Mouse (Mus musculus) small intestine, adult 2 months (tissue): ENCODE measurements at regions not wholly inside any gene's neighbourhood (a gene's known extent, or its start where the extent isn't known, plus 50 kb on each side); places are given as distances from the start of the nearest gene placed in this dataset.

Experiments used
- H3K27ac ChIP-seq: fragments of 200-500 bp; 2 replicates; pipeline ENCODE4 v1.5.1; 2012; ENCODE audit warnings: low read depth, low read length, control low read depth, inconsistent platforms; ENCODE audit not compliant: insufficient read depth
- H3K27me3 ChIP-seq: fragments of 200-500 bp; 2 replicates; pipeline ENCODE4 v1.6.1; 2012; ENCODE audit warnings: mild to moderate bottlenecking, moderate library complexity, low read length, inconsistent platforms; ENCODE audit not compliant: control insufficient read depth, insufficient read depth
- H3K36me3 ChIP-seq: fragments of 200-500 bp; 2 replicates; pipeline ENCODE4 v1.6.1; 2012; ENCODE audit warnings: mild to moderate bottlenecking, low read length, control low read depth, inconsistent platforms; ENCODE audit not compliant: control insufficient read depth, insufficient read depth
- H3K4me1 ChIP-seq: fragments of 200-500 bp; 2 replicates; pipeline ENCODE4 v1.6.1; 2012; ENCODE audit warnings: low read length, inconsistent platforms, mixed read lengths; ENCODE audit not compliant: control insufficient read depth, insufficient read depth, insufficient read length
- H3K4me3 ChIP-seq: fragments of 200-500 bp; 2 replicates; pipeline ENCODE4 v1.5.1; 2012; ENCODE audit warnings: low read depth, mild to moderate bottlenecking, control low read depth, inconsistent platforms, low read length, moderate library complexity
- CTCF ChIP-seq: fragments of 200-500 bp; IDR thresholded peaks from 2 replicates; pipeline ENCODE4 v1.5.1; 2012; ENCODE audit warnings: low read depth, mild to moderate bottlenecking, control low read depth, inconsistent platforms, low read length, moderate library complexity, mixed read lengths; ENCODE audit not compliant: insufficient replicate concordance, insufficient read length; ENCODE audit errors: extremely low read depth
- POLR2A ChIP-seq: fragments of 200-500 bp; IDR thresholded peaks from 2 replicates; pipeline ENCODE4 v1.6.1; 2012; ENCODE audit warnings: low read depth, mild to moderate bottlenecking, control low read depth, inconsistent platforms, low read length, moderate library complexity
- WGBS: fragments of 180-500 bp; shearing (Covaris S2); methylation state at CpG from one replicate; pipeline ENCODE4 v1.1.7; 2018; 5-methylcytosine and 5-hydroxymethylcytosine counted together

GRCm38 (mm10) chr10:37473086-37473485 is 334.4 kb upstream of the Marcks start:
- H3K27ac ChIP-seq = no peak overlapping the region
- WGBS = 91% methylated on average over 5 of the region's 5 CpGs
- no peaks in the 10 kb centered on the region for H3K36me3 ChIP-seq
- no peaks in the 10 kb centered on the region for H3K4me1 ChIP-seq
- TF ChIP-seq POLR2A = no peak
- TF ChIP-seq CTCF = no peak
- H3K4me3 ChIP-seq = no peak overlapping the region
- no peaks in the 10 kb centered on the region for H3K27me3 ChIP-seq

- Histone ChIP-seq H3K27ac (no peak overlapping the region), H3K27me3 (no peaks in the 10 kb centered on the region), H3K36me3 (no peaks in the 10 kb centered on the region), H3K4me3 (no peak overlapping the region), H3K4me1 (no peaks in the 10 kb centered on the region)
- TF ChIP-seq POLR2A (no peak), CTCF (no peak)
- WGBS = 89% methylated on average over 2 of the region's 2 CpGs
Measured at GRCm38 (mm10) chr10:37457384-37457783, 318.7 kb upstream of the Marcks start.

GRCm38 (mm10) chr10:37449894-37450293 is 311.2 kb upstream of the Marcks start:
- H3K36me3 ChIP-seq = no peaks in the 10 kb centered on the region
- H3K27ac ChIP-seq = no peak overlapping the region
- TF ChIP-seq CTCF (no peak), POLR2A (no peak)

GRCm38 (mm10) chr10:37447333-37448204 is 308.8 kb upstream of the Marcks start:
- Histone ChIP-seq H3K36me3 (no peaks in the 10 kb centered on the region), H3K4me3 (no peak overlapping the region), H3K27ac (no peak overlapping the region), H3K27me3 (no peaks in the 10 kb centered on the region), H3K4me1 (no peaks in the 10 kb centered on the region)
- 89% methylated on average over 4 of the region's 4 CpGs for WGBS
- TF ChIP-seq CTCF = no peak
- TF ChIP-seq POLR2A = no peak

More at GRCm38 (mm10) chr10:37449894-37450293, 311.2 kb upstream of the Marcks start:
- H3K4me3 ChIP-seq = no peak overlapping the region
- H3K4me1 ChIP-seq = no peaks in the 10 kb centered on the region
- WGBS = 41% methylated on average over 2 of the region's 2 CpGs
- no peaks in the 10 kb centered on the region for H3K27me3 ChIP-seq

- WGBS = 91% methylated on average over 4 of the region's 4 CpGs
- Histone ChIP-seq H3K27ac (no peak overlapping the region), H3K4me3 (no peak overlapping the region), H3K36me3 (no peaks in the 10 kb centered on the region), H3K27me3 (no peaks in the 10 kb centered on the region), H3K4me1 (no peaks in the 10 kb centered on the region)
- TF ChIP-seq CTCF = no peak
- TF ChIP-seq POLR2A = no peak
Measured at GRCm38 (mm10) chr10:37439863-37440613, 301.3 kb upstream of the Marcks start.

- H3K36me3 ChIP-seq = no peaks in the 10 kb centered on the region
- 80% methylated on average over 3 of the region's 3 CpGs for WGBS
- TF ChIP-seq POLR2A = no peak
- no peak for TF ChIP-seq CTCF
- H3K27me3 ChIP-seq = no peaks in the 10 kb centered on the region
- no peak overlapping the region for H3K27ac ChIP-seq
- H3K4me3 ChIP-seq = no peak overlapping the region
- H3K4me1 ChIP-seq = no peaks in the 10 kb centered on the region
Measured at GRCm38 (mm10) chr10:37438312-37438711, 299.6 kb upstream of the Marcks start.

GRCm38 (mm10) chr10:37436849-37437248 is 298.1 kb upstream of the Marcks start:
- Histone ChIP-seq H3K36me3 (no peaks in the 10 kb centered on the region), H3K27ac (no peak overlapping the region), H3K27me3 (no peaks in the 10 kb centered on the region), H3K4me1 (no peaks in the 10 kb centered on the region), H3K4me3 (no peak overlapping the region)
- TF ChIP-seq POLR2A (no peak), CTCF (no peak)
